Mouse (Mus musculus) cerebral cortex, adult 2 months (tissue): Measurements from ENCODE around the gene Card6.

ENCODE experiments used
- WGBS: fragments of 180-500 bp; shearing (Covaris S2); methylation state at CpG from one replicate; pipeline ENCODE4 v1.1.7; 2018; 5-methylcytosine and 5-hydroxymethylcytosine counted together

Gene Card6

GRCm38 (mm10) chr15:5086162-5086561 is 22.2 kb downstream of the Card6 start:
- WGBS: under 1% methylated on average over 2 of the region's 2 CpGs

- 53% methylated on average over 1 of the region's 1 CpGs for WGBS
Observed at GRCm38 (mm10) chr15:5081235-5081634, 27.1 kb downstream of the Card6 start.

- WGBS: 51% methylated on average over 15 of the region's 15 CpGs
Observed at GRCm38 (mm10) chr15:5068801-5069518, 39.4 kb downstream of the Card6 start.

GRCm38 (mm10) chr15:5063635-5064034 is 44.7 kb downstream of the Card6 start, which contains the start of gene C7:
Gene C7 (minus strand): TSS chr15:5063740.

